ENCODE assay signal across 10 mouse cellular contexts in genomic region chr1:181466601-181467320, GRCm38 (mm10). TPM values are rescaled to one million over a fixed set of nuclear protein-coding genes. Genes with fewer than 3 reads are reported as not detected.
A peak's percentile ranks its signal among the peaks of the same experiment; 100 is the strongest.
DNase-seq lines count a peak whose midpoint lies in the region; ATAC-seq lines count a peak whose summit lies in the region.
"Had no signal": no experiment of that assay in that cellular context is flagged by ENCODE, and none has a peak within 500 bp of the region (broad histone marks: within the 10 kb centered on the region; RNA-seq: fewer than 3 reads in every experiment).

No protein-coding gene starts in this region.

- H3K4me3 ChIP-seq in neural tube, embryonic 12.5 days = no peak overlapping the region
- H3K4me3 ChIP-seq in neural tube, embryonic 15.5 days (replicated peaks) = no peak overlapping the region
- H3K4me3 ChIP-seq: liver, embryonic 13.5 days had no signal

- ATAC-seq in neural tube, embryonic 12.5 days (ENCODE audit: low FRiP score, low read depth) = 0 out of 2 replicates have a peak, but pooled peaks have one; percentile 21
- ATAC-seq in neural tube, embryonic 15.5 days (ENCODE audit: low FRiP score) = no peak
- ATAC-seq in cerebellum, adult (ENCODE audit: insufficient number of reproducible peaks, low FRiP score, low TSS enrichment) = no peak

- no peak overlapping the region for H3K9ac ChIP-seq in neural tube, embryonic 12.5 days
- H3K9ac ChIP-seq in neural tube, embryonic 15.5 days (replicated peaks) = no peak overlapping the region
- H3K9ac ChIP-seq: liver, embryonic 13.5 days had no signal

- no peak overlapping the region for H3K27ac ChIP-seq in neural tube, embryonic 12.5 days
- no peak overlapping the region for H3K27ac ChIP-seq in neural tube, embryonic 15.5 days (replicated peaks)
- H3K27ac ChIP-seq: liver, embryonic 13.5 days had no signal

- H3K36me3 ChIP-seq in neural tube, embryonic 12.5 days = no peaks in the 10 kb centered on the region
- no peaks in the 10 kb centered on the region for H3K36me3 ChIP-seq in neural tube, embryonic 15.5 days
- H3K36me3 ChIP-seq: liver, embryonic 13.5 days had no signal

- peak; percentile 20 to 24 for DNase-seq in cerebellum, postnatal 36 days
- no peak for DNase-seq in cerebellum, adult 8-10 months
- peak; percentile 68 to 79 for DNase-seq in left cerebral cortex, postnatal 14 days (ENCODE audit: low spot score in 2 of 2)
- DNase-seq in testis, postnatal 10 days (ENCODE audit: low spot score) = peak; percentile 54
- DNase-seq in embryo, embryonic 10 days (ENCODE audit: low spot score) = no peak
- DNase-seq: liver, embryonic 13.5 days had no signal

- no peaks in the 10 kb centered on the region; the same call in none of the 2 replicates for H3K4me1 ChIP-seq in neural tube, embryonic 12.5 days
- H3K4me1 ChIP-seq in neural tube, embryonic 15.5 days = peaks cover 5% of the 10 kb centered on the region

- H3K9me3 ChIP-seq in neural tube, embryonic 12.5 days = peaks cover 13% of the 10 kb centered on the region
- peaks cover 3% of the 10 kb centered on the region; the same call in 1 of the 2 replicates for H3K9me3 ChIP-seq in neural tube, embryonic 15.5 days (replicated peaks)
- H3K9me3 ChIP-seq: liver, embryonic 13.5 days had no signal

- H3K27me3 ChIP-seq in neural tube, embryonic 12.5 days (replicated peaks) = no peaks in the 10 kb centered on the region
- no peaks in the 10 kb centered on the region for H3K27me3 ChIP-seq in neural tube, embryonic 15.5 days (replicated peaks)
- H3K27me3 ChIP-seq: liver, embryonic 13.5 days had no signal

- WGBS in neural tube, embryonic 12.5 days = 77% methylated on average over 17 of the region's 17 CpGs
- 67% methylated on average over 17 of the region's 17 CpGs for WGBS in neural tube, embryonic 15.5 days

- intact Hi-C loops in left cerebral cortex, postnatal 14 days (cut with DNase I) = loop anchor here (5.0 kb wide), 1 partner anchor 71 kb away; no protein-coding TSS in a partner anchor

- H3K4me2 ChIP-seq in neural tube, embryonic 12.5 days (replicated peaks) = no peak overlapping the region
- H3K4me2 ChIP-seq in neural tube, embryonic 15.5 days = no peak overlapping the region
- H3K4me2 ChIP-seq: liver, embryonic 13.5 days had no signal

RNA-seq across cellular contexts. Expression of gene Ccdc121, which starts 44.5 kb away (rescaled TPM):
- polyA plus RNA-seq in neural tube, embryonic 12.5 days (2016; fragmentation: Nextera tagmentation; extraction: Ambion mirVana) = not detected in 2 replicates
- polyA plus RNA-seq in neural tube, embryonic 15.5 days (2015; fragmentation: Nextera tagmentation; extraction: Ambion mirVana) = not detected in 2 replicates
- total RNA-seq in left cerebral cortex, postnatal 14 days (2021) = under 1 TPM; 0.20 to 0.23 TPM
- polyA plus RNA-seq: liver, embryonic 13.5 days; spleen, adult 2 months had no signal

Comparison
In these comparisons a context has a peak if more than half of its experiments do, and no peak if none do; other contexts are left out.
1. DNase-seq: peak in cerebellum, postnatal 36 days (2 of 2), left cerebral cortex, postnatal 14 days (2 of 2) and testis, postnatal 10 days (single experiment); none in cerebellum, adult 8-10 months (single experiment) and embryo, embryonic 10 days (single experiment).